Mouse (Mus musculus) kidney, embryonic 16.5 days (tissue): ENCODE data around the gene Mrps27. TPM values are rescaled to one million over a fixed set of nuclear protein-coding genes. Genes with fewer than 3 reads are reported as not detected.
A peak's percentile ranks its signal among the peaks of the same experiment; 100 is the strongest.

Experiments used
- ATAC-seq: fragments of 200-750 bp; cut with Nextera tagmentation; 2 replicates; pipeline ENCODE4 v1.8.0; 2017; ENCODE audit warnings: moderate TSS enrichment; ENCODE audit not compliant: low FRiP score, low TSS enrichment
- H3K27ac ChIP-seq: fragments of 300-500 bp; sonication (generic); 2 replicates; pipeline ENCODE4 v1.5.1; 2014; ENCODE audit warnings: low read length
- H3K27me3 ChIP-seq: fragments of 300-500 bp; sonication (generic); 2 replicates; pipeline ENCODE4 v1.6.1; 2014; ENCODE audit warnings: low read length, control low read depth, mixed read lengths; ENCODE audit not compliant: insufficient read depth
- H3K36me3 ChIP-seq: fragments of 300-500 bp; sonication (generic); 2 replicates; pipeline ENCODE4 v1.6.1; 2014; ENCODE audit warnings: low read length, control low read depth, mixed read lengths; ENCODE audit not compliant: insufficient read depth
- H3K4me1 ChIP-seq: fragments of 300-500 bp; sonication (generic); 2 replicates; pipeline ENCODE4 v1.6.1; 2014; ENCODE audit warnings: low read length, control low read depth, mixed read lengths; ENCODE audit not compliant: insufficient read depth
- H3K4me2 ChIP-seq: fragments of 300-500 bp; sonication (generic); replicated peaks from 2 replicates; pipeline ENCODE4 v1.6.1; 2014; ENCODE audit warnings: low read depth, low read length
- H3K4me3 ChIP-seq: fragments of 300-500 bp; sonication (generic); 2 replicates; pipeline ENCODE4 v1.5.1; 2014; ENCODE audit warnings: mild to moderate bottlenecking, low read length
- H3K9ac ChIP-seq: fragments of 300-500 bp; sonication (generic); replicated peaks from 2 replicates; pipeline ENCODE4 v1.6.1; 2014; ENCODE audit warnings: low read length
- H3K9me3 ChIP-seq: fragments of 300-500 bp; sonication (generic); 2 replicates; pipeline ENCODE4 v1.6.1; 2016; ENCODE audit warnings: low read length, control low read depth
- WGBS: fragments of 180-500 bp; shearing (Covaris S2); extraction: QIAGEN DNeasy Blood & Tissue Kit; methylation state at CpG from one replicate; pipeline ENCODE4 v1.1.7; 2014; 5-methylcytosine and 5-hydroxymethylcytosine counted together
- polyA plus RNA-seq: library from polyadenylated mRNA; unstranded; fragments of >200 nt; fragmentation: Nextera tagmentation; extraction: Ambion mirVana; gene quantifications from 2 replicates; pipeline ENCODE4 v1.2.1, GENCODE M21; 2015

Mrps27 gene
- polyA plus RNA-seq, 1 experiment from 2014 or later: 80.6 TPM

- Histone ChIP-seq H3K4me3 (no peak overlapping the region), H3K9me3 (no peaks in the 10 kb centered on the region), H3K27ac (no peak overlapping the region), H3K9ac (no peak overlapping the region), H3K4me2 (no peak overlapping the region), H3K4me1 (no peaks in the 10 kb centered on the region), H3K27me3 (no peaks in the 10 kb centered on the region), H3K36me3 (no peaks in the 10 kb centered on the region)
- no peak for ATAC-seq
- WGBS: 78% methylated on average over 7 of the region's 7 CpGs
Observed at GRCm38 (mm10) chr13:99384555-99385203, 40.1 kb downstream of the Mrps27 start.

- Histone ChIP-seq H3K27me3 (no peaks in the 10 kb centered on the region), H3K27ac (no peak overlapping the region), H3K9ac (no peak overlapping the region), H3K9me3 (no peaks in the 10 kb centered on the region), H3K4me1 (no peaks in the 10 kb centered on the region), H3K4me3 (no peak overlapping the region), H3K36me3 (0 out of 2 replicates have a peak, but pooled peaks cover 3% of the 10 kb centered on the region), H3K4me2 (no peak overlapping the region)
- no peak for ATAC-seq
- 76% methylated on average over 6 of the region's 6 CpGs for WGBS
Observed at GRCm38 (mm10) chr13:99385911-99386310, 41.3 kb downstream of the Mrps27 start.

- 0 out of 2 replicates have a peak, but pooled peaks cover 3% of the 10 kb centered on the region for H3K36me3 ChIP-seq
- no peaks in the 10 kb centered on the region for H3K9me3 ChIP-seq
- H3K4me3 ChIP-seq: no peak overlapping the region
- H3K27me3 ChIP-seq: no peaks in the 10 kb centered on the region
- no peak overlapping the region for H3K27ac ChIP-seq
- ATAC-seq: no peak
- 83% methylated on average over 7 of the region's 7 CpGs for WGBS
- H3K4me1 ChIP-seq: no peaks in the 10 kb centered on the region
- no peak overlapping the region for H3K4me2 ChIP-seq
- no peak overlapping the region for H3K9ac ChIP-seq
Observed at GRCm38 (mm10) chr13:99386341-99386740, 41.8 kb downstream of the Mrps27 start.

- Histone ChIP-seq H3K9me3 (no peaks in the 10 kb centered on the region), H3K4me2 (no peak overlapping the region), H3K4me1 (no peaks in the 10 kb centered on the region), H3K36me3 (0 out of 2 replicates have a peak, but pooled peaks cover 3% of the 10 kb centered on the region), H3K4me3 (no peak overlapping the region), H3K27ac (no peak overlapping the region), H3K9ac (no peak overlapping the region), H3K27me3 (no peaks in the 10 kb centered on the region)
- WGBS: 76% methylated on average over 7 of the region's 7 CpGs
- ATAC-seq: no peak
Observed at GRCm38 (mm10) chr13:99387901-99388811, 43.6 kb downstream of the Mrps27 start.

GRCm38 (mm10) chr13:99391417-99391816, 46.8 kb downstream of the Mrps27 start:
- Histone ChIP-seq H3K9me3 (no peaks in the 10 kb centered on the region), H3K9ac (no peak overlapping the region), H3K27me3 (no peaks in the 10 kb centered on the region), H3K36me3 (0 out of 2 replicates have a peak, but pooled peaks cover 3% of the 10 kb centered on the region), H3K4me3 (no peak overlapping the region), H3K4me2 (no peak overlapping the region), H3K27ac (no peak overlapping the region), H3K4me1 (no peaks in the 10 kb centered on the region)
- no peak for ATAC-seq
- 81% methylated on average over 3 of the region's 3 CpGs for WGBS

GRCm38 (mm10) chr13:99393128-99393527, 48.5 kb downstream of the Mrps27 start:
- 76% methylated on average over 3 of the region's 3 CpGs for WGBS
- ATAC-seq: no peak
- Histone ChIP-seq H3K36me3 (peaks cover 6% of the 10 kb centered on the region; the same call in 1 of the 2 replicates), H3K4me2 (no peak overlapping the region), H3K4me1 (peaks cover 9% of the 10 kb centered on the region), H3K9me3 (no peaks in the 10 kb centered on the region), H3K4me3 (no peak overlapping the region), H3K27ac (no peak overlapping the region), H3K27me3 (no peaks in the 10 kb centered on the region), H3K9ac (no peak overlapping the region)

- H3K4me2 ChIP-seq: no peak overlapping the region
- H3K9ac ChIP-seq: no peak overlapping the region
- H3K27ac ChIP-seq: no peak overlapping the region
- WGBS: 60% methylated on average over 3 of the region's 3 CpGs
- H3K36me3 ChIP-seq: peaks cover 6% of the 10 kb centered on the region; the same call in 1 of the 2 replicates
- H3K4me3 ChIP-seq: no peak overlapping the region
- no peaks in the 10 kb centered on the region for H3K27me3 ChIP-seq
- no peak for ATAC-seq
- no peaks in the 10 kb centered on the region for H3K9me3 ChIP-seq
- H3K4me1 ChIP-seq: peaks cover 20% of the 10 kb centered on the region
Observed at GRCm38 (mm10) chr13:99394694-99395093, 50.1 kb downstream of the Mrps27 start.

GRCm38 (mm10) chr13:99395531-99395930, 50.9 kb downstream of the Mrps27 start:
- Histone ChIP-seq H3K4me3 (no peak overlapping the region), H3K4me2 (no peak overlapping the region), H3K9me3 (no peaks in the 10 kb centered on the region), H3K27ac (peak overlapping the region; percentile 7; the same call in 1 of the 2 replicates), H3K4me1 (peaks cover 20% of the 10 kb centered on the region), H3K36me3 (peaks cover 6% of the 10 kb centered on the region; the same call in 1 of the 2 replicates), H3K27me3 (no peaks in the 10 kb centered on the region), H3K9ac (no peak overlapping the region)
- 53% methylated on average over 12 of the region's 12 CpGs for WGBS
- ATAC-seq: no peak

- Histone ChIP-seq H3K36me3 (peaks cover 12% of the 10 kb centered on the region; the same call in 1 of the 2 replicates), H3K4me2 (no peak overlapping the region), H3K27ac (no peak overlapping the region), H3K4me1 (peaks cover 20% of the 10 kb centered on the region), H3K9me3 (no peaks in the 10 kb centered on the region), H3K27me3 (no peaks in the 10 kb centered on the region), H3K4me3 (no peak overlapping the region), H3K9ac (no peak overlapping the region)
- WGBS: 51% methylated on average over 7 of the region's 7 CpGs
- no peak for ATAC-seq
Observed at GRCm38 (mm10) chr13:99397228-99397627, 52.6 kb downstream of the Mrps27 start.
